Mouse (Mus musculus): Measurements from ENCODE around the gene Gm5269. TPM values are rescaled to one million over a fixed set of nuclear protein-coding genes. Genes with fewer than 3 reads are reported as not detected.

Gm5269 gene
- polyA plus RNA-seq (2015; fragmentation: Nextera tagmentation; extraction: Ambion mirVana): not detected in 2 replicates

- H3K27ac ChIP-seq (ENCODE audit: low read length): no peak within 1 kb of the TSS
- H3K9me3 ChIP-seq (replicated peaks; ENCODE audit: control insufficient read depth, low read length, poor library complexity, severe bottlenecking): no peaks in the 10 kb centered on the region
- no peak within 1 kb of the TSS for H3K9ac ChIP-seq (ENCODE audit: low read depth, low read length)
- H3K4me1 ChIP-seq (ENCODE audit: control insufficient read depth, insufficient read depth, low read length): no peaks in the 10 kb centered on the region
- no peak for ATAC-seq
- H3K27me3 ChIP-seq (ENCODE audit: control insufficient read depth, insufficient read depth, low read depth, low read length): no peaks in the 10 kb centered on the region
- H3K36me3 ChIP-seq (ENCODE audit: control insufficient read depth, insufficient read depth, low read length): no peaks in the 10 kb centered on the region
- H3K4me3 ChIP-seq (ENCODE audit: low read depth, low read length): no peak within 1 kb of the TSS
- no peak within 1 kb of the TSS for H3K4me2 ChIP-seq (ENCODE audit: low read length)
Measured at GRCm38 (mm10) chr1:45890173-45890572, at the start of gene Gm5269. Gene Gm5269 (minus strand): TSS chr1:45890273.

DNA sequence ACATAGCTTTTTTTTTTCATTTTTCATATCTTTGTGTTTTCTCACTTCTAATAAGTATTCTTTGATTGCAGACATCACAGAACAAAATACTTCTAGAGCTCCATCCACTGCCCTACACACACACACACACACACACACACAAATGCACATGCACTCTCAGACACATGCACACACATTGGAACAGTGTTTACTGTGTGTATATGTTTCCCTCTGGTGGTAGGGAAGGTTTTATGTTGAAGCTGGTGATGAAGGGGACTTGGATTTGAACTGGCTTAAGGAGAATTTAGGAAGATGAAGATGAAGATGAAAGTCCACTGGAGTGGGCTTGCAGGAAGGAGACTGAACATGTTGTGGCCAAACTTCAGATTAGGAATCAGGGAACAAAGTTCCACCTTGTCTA lies 41.1 kb upstream of the Gm5269 start:
- Histone ChIP-seq H3K4me1 (ENCODE audit: control insufficient read depth, insufficient read depth, low read length) (peaks cover 2% of the 10 kb centered on the region; the same call in 1 of the 2 replicates), H3K4me2 (ENCODE audit: low read length) (no peak overlapping the region), H3K36me3 (ENCODE audit: control insufficient read depth, insufficient read depth, low read length) (no peaks in the 10 kb centered on the region), H3K9ac (ENCODE audit: low read depth, low read length) (no peak overlapping the region), H3K4me3 (ENCODE audit: low read depth, low read length) (no peak overlapping the region), H3K9me3 (replicated peaks; ENCODE audit: control insufficient read depth, low read length, poor library complexity, severe bottlenecking) (no peaks in the 10 kb centered on the region), H3K27ac (ENCODE audit: low read length) (no peak overlapping the region), H3K27me3 (ENCODE audit: control insufficient read depth, insufficient read depth, low read depth, low read length) (no peaks in the 10 kb centered on the region; the same call in 1 of the 2 replicates)
- no peak for ATAC-seq

DNA sequence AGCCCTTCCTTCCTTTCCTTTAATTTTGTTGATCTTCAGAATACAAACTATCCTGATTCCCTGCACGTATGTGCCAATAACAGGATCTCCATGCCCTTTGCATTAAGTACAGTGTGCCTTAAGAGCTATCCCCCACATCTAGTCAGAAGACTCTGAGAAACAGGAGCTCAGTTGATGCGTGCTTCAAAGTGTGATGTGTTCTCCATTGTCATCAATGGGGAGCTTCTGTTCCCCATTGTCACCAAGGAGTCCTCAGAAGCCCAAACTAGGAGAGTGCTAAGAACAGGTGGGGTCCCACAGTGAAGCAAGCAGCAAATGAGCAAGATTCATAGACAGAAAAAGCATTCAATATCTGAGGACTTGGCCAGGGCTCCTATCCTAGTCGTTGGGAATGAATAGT lies 36.8 kb upstream of the Gm5269 start:
- H3K9ac ChIP-seq (ENCODE audit: low read depth, low read length): no peak overlapping the region
- ATAC-seq: no peak
- no peaks in the 10 kb centered on the region for H3K36me3 ChIP-seq (ENCODE audit: control insufficient read depth, insufficient read depth, low read length)
- no peak overlapping the region for H3K4me3 ChIP-seq (ENCODE audit: low read depth, low read length)
- H3K27ac ChIP-seq (ENCODE audit: low read length): no peak overlapping the region
- WGBS: 44% methylated on average over 3 of the region's 3 CpGs
- no peaks in the 10 kb centered on the region; the same call in 1 of the 2 replicates for H3K27me3 ChIP-seq (ENCODE audit: control insufficient read depth, insufficient read depth, low read depth, low read length)
- H3K9me3 ChIP-seq (replicated peaks; ENCODE audit: control insufficient read depth, low read length, poor library complexity, severe bottlenecking): no peaks in the 10 kb centered on the region
- H3K4me1 ChIP-seq (ENCODE audit: control insufficient read depth, insufficient read depth, low read length): peaks cover 3% of the 10 kb centered on the region; the same call in 1 of the 2 replicates
- H3K4me2 ChIP-seq (ENCODE audit: low read length): no peak overlapping the region

- no peaks in the 10 kb centered on the region for H3K9me3 ChIP-seq (replicated peaks; ENCODE audit: control insufficient read depth, low read length, poor library complexity, severe bottlenecking)
- peak; percentile 18; the same call in 1 of the 2 replicates for ATAC-seq
- H3K27me3 ChIP-seq (ENCODE audit: control insufficient read depth, insufficient read depth, low read depth, low read length): no peaks in the 10 kb centered on the region; the same call in 1 of the 2 replicates
- 19% methylated on average over 9 of the region's 9 CpGs for WGBS
- no peaks in the 10 kb centered on the region for H3K36me3 ChIP-seq (ENCODE audit: control insufficient read depth, insufficient read depth, low read length)
- H3K4me2 ChIP-seq (ENCODE audit: low read length): peak within 1 kb of the TSS; percentile 62
- H3K9ac ChIP-seq (ENCODE audit: low read depth, low read length): peak within 1 kb of the TSS; percentile 74
- peak within 1 kb of the TSS; percentile 73 for H3K4me3 ChIP-seq (ENCODE audit: low read depth, low read length)
- H3K4me1 ChIP-seq (ENCODE audit: control insufficient read depth, insufficient read depth, low read length): peaks cover 3% of the 10 kb centered on the region; the same call in 1 of the 2 replicates
- peak within 1 kb of the TSS; percentile 3 for H3K27ac ChIP-seq (ENCODE audit: low read length)
Measured at GRCm38 (mm10) chr1:45926393-45926763, 36.3 kb upstream of the Gm5269 start, which contains the start of gene Slc40a1. Gene Slc40a1 (minus strand): TSS chr1:45926523.

- Histone ChIP-seq H3K9me3 (replicated peaks; ENCODE audit: control insufficient read depth, low read length, poor library complexity, severe bottlenecking) (no peaks in the 10 kb centered on the region), H3K4me3 (ENCODE audit: low read depth, low read length) (peak overlapping the region; percentile 73), H3K4me1 (ENCODE audit: control insufficient read depth, insufficient read depth, low read length) (peaks cover 3% of the 10 kb centered on the region; the same call in 1 of the 2 replicates), H3K36me3 (ENCODE audit: control insufficient read depth, insufficient read depth, low read length) (no peaks in the 10 kb centered on the region), H3K27me3 (ENCODE audit: control insufficient read depth, insufficient read depth, low read depth, low read length) (no peaks in the 10 kb centered on the region; the same call in 1 of the 2 replicates), H3K9ac (ENCODE audit: low read depth, low read length) (peak overlapping the region; percentile 74), H3K27ac (ENCODE audit: low read length) (peak overlapping the region; percentile 3), H3K4me2 (ENCODE audit: low read length) (peak overlapping the region; percentile 62)
- ATAC-seq: peak; percentile 98
- under 1% methylated on average over 53 of the region's 53 CpGs for WGBS
Measured at GRCm38 (mm10) chr1:45925500-45926392, 35.7 kb upstream of the Gm5269 start.

- ATAC-seq: peak; percentile 68
- H3K4me1 ChIP-seq (ENCODE audit: control insufficient read depth, insufficient read depth, low read length): peaks cover 3% of the 10 kb centered on the region; the same call in 1 of the 2 replicates
- H3K27ac ChIP-seq (ENCODE audit: low read length): no peak overlapping the region
- H3K4me2 ChIP-seq (ENCODE audit: low read length): peak overlapping the region; percentile 62
- no peaks in the 10 kb centered on the region; the same call in 1 of the 2 replicates for H3K27me3 ChIP-seq (ENCODE audit: control insufficient read depth, insufficient read depth, low read depth, low read length)
- H3K9ac ChIP-seq (ENCODE audit: low read depth, low read length): peak overlapping the region; percentile 74
- WGBS: 9% methylated on average over 7 of the region's 7 CpGs
- peak overlapping the region; percentile 73 for H3K4me3 ChIP-seq (ENCODE audit: low read depth, low read length)
- H3K36me3 ChIP-seq (ENCODE audit: control insufficient read depth, insufficient read depth, low read length): no peaks in the 10 kb centered on the region
- H3K9me3 ChIP-seq (replicated peaks; ENCODE audit: control insufficient read depth, low read length, poor library complexity, severe bottlenecking): no peaks in the 10 kb centered on the region
Measured at GRCm38 (mm10) chr1:45925131-45925499, 35.0 kb upstream of the Gm5269 start.

DNA sequence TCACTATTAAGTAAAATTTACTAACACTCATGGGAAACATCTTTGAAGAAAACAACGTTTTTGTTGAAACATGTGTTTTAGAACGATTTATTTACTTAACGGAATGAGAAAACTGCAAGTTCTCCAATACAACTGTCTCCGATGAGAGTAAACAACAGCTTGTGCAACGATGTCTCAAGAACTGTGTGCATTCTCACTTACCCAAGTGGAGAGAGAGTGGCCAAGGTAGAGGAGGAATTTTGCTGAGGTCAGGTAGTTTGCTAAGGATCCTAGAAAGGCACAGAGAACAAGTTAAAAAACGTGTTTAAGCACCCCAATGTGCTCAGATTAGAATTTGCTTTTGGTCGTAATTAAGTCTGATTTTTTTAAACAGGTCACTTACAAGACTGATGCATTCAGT lies 34.4 kb upstream of the Gm5269 start:
- Histone ChIP-seq H3K4me1 (ENCODE audit: control insufficient read depth, insufficient read depth, low read length) (peaks cover 3% of the 10 kb centered on the region; the same call in 1 of the 2 replicates), H3K36me3 (ENCODE audit: control insufficient read depth, insufficient read depth, low read length) (no peaks in the 10 kb centered on the region), H3K4me2 (ENCODE audit: low read length) (no peak overlapping the region), H3K4me3 (ENCODE audit: low read depth, low read length) (no peak overlapping the region), H3K9me3 (replicated peaks; ENCODE audit: control insufficient read depth, low read length, poor library complexity, severe bottlenecking) (no peaks in the 10 kb centered on the region), H3K9ac (ENCODE audit: low read depth, low read length) (no peak overlapping the region), H3K27ac (ENCODE audit: low read length) (no peak overlapping the region), H3K27me3 (ENCODE audit: control insufficient read depth, insufficient read depth, low read depth, low read length) (no peaks in the 10 kb centered on the region; the same call in 1 of the 2 replicates)
- 76% methylated on average over 7 of the region's 7 CpGs for WGBS
- no peak for ATAC-seq

- no peak overlapping the region for H3K4me2 ChIP-seq (ENCODE audit: low read length)
- no peaks in the 10 kb centered on the region for H3K9me3 ChIP-seq (replicated peaks; ENCODE audit: control insufficient read depth, low read length, poor library complexity, severe bottlenecking)
- no peaks in the 10 kb centered on the region; the same call in 1 of the 2 replicates for H3K27me3 ChIP-seq (ENCODE audit: control insufficient read depth, insufficient read depth, low read depth, low read length)
- H3K9ac ChIP-seq (ENCODE audit: low read depth, low read length): no peak overlapping the region
- H3K4me1 ChIP-seq (ENCODE audit: control insufficient read depth, insufficient read depth, low read length): peaks cover 3% of the 10 kb centered on the region; the same call in 1 of the 2 replicates
- ATAC-seq: no peak
- H3K4me3 ChIP-seq (ENCODE audit: low read depth, low read length): no peak overlapping the region
- no peak overlapping the region for H3K27ac ChIP-seq (ENCODE audit: low read length)
- no peaks in the 10 kb centered on the region for H3K36me3 ChIP-seq (ENCODE audit: control insufficient read depth, insufficient read depth, low read length)
- 71% methylated on average over 4 of the region's 4 CpGs for WGBS
Measured at GRCm38 (mm10) chr1:45923306-45923705, 33.2 kb upstream of the Gm5269 start.

GRCm38 (mm10) chr1:45920703-45921102 lies 30.6 kb upstream of the Gm5269 start:
- ATAC-seq: no peak
- WGBS: 96% methylated on average over 3 of the region's 3 CpGs
- H3K27ac ChIP-seq (ENCODE audit: low read length): no peak overlapping the region
- no peaks in the 10 kb centered on the region for H3K27me3 ChIP-seq (ENCODE audit: control insufficient read depth, insufficient read depth, low read depth, low read length)
- no peaks in the 10 kb centered on the region for H3K36me3 ChIP-seq (ENCODE audit: control insufficient read depth, insufficient read depth, low read length)
- H3K4me2 ChIP-seq (ENCODE audit: low read length): no peak overlapping the region
- no peaks in the 10 kb centered on the region for H3K9me3 ChIP-seq (replicated peaks; ENCODE audit: control insufficient read depth, low read length, poor library complexity, severe bottlenecking)
- no peaks in the 10 kb centered on the region for H3K4me1 ChIP-seq (ENCODE audit: control insufficient read depth, insufficient read depth, low read length)
- H3K4me3 ChIP-seq (ENCODE audit: low read depth, low read length): no peak overlapping the region
- H3K9ac ChIP-seq (ENCODE audit: low read depth, low read length): no peak overlapping the region

All from midbrain, embryonic 16.5 days (tissue).